Mouse (Mus musculus) hindbrain, embryonic 13.5 days (tissue): ENCODE results near the gene Ctbp1. TPM values are rescaled to one million over a fixed set of nuclear protein-coding genes. Genes with fewer than 3 reads are reported as not detected.

Experiments
- ATAC-seq: fragments of 200-750 bp; cut with Nextera tagmentation; 2 replicates; pipeline ENCODE4 v1.8.0; 2017; ENCODE audit warnings: moderate TSS enrichment; ENCODE audit not compliant: low FRiP score
- H3K27ac ChIP-seq: fragments of 300-500 bp; sonication (generic); 2 replicates; pipeline ENCODE4 v1.5.1; 2015; ENCODE audit warnings: inconsistent platforms, mild to moderate bottlenecking, moderate library complexity
- H3K27me3 ChIP-seq: fragments of 300-500 bp; sonication (generic); 2 replicates; pipeline ENCODE4 v1.6.1; 2015; ENCODE audit warnings: mild to moderate bottlenecking, inconsistent platforms
- H3K36me3 ChIP-seq: fragments of 300-500 bp; sonication (generic); 2 replicates; pipeline ENCODE4 v1.6.1; 2015; ENCODE audit warnings: mild to moderate bottlenecking, inconsistent platforms
- H3K4me1 ChIP-seq: fragments of 300-500 bp; sonication (generic); replicated peaks from 2 replicates; pipeline ENCODE4 v1.6.1; 2015; ENCODE audit warnings: inconsistent platforms
- H3K4me2 ChIP-seq: fragments of 300-500 bp; sonication (generic); 2 replicates; pipeline ENCODE4 v1.6.1; 2015; ENCODE audit warnings: inconsistent platforms, mild to moderate bottlenecking, moderate library complexity
- H3K4me3 ChIP-seq: fragments of 300-500 bp; sonication (generic); 2 replicates; pipeline ENCODE4 v1.5.1; 2015; ENCODE audit warnings: mild to moderate bottlenecking, inconsistent platforms
- H3K9ac ChIP-seq: fragments of 300-500 bp; sonication (generic); 2 replicates; pipeline ENCODE4 v1.6.1; 2015; ENCODE audit warnings: mild to moderate bottlenecking, inconsistent platforms
- H3K9me3 ChIP-seq: fragments of 300-500 bp; sonication (generic); 2 replicates; pipeline ENCODE4 v1.6.1; 2016; ENCODE audit warnings: inconsistent platforms
- WGBS: fragments of 180-500 bp; shearing (Covaris S2); methylation state at CpG from one replicate; pipeline ENCODE4 v1.1.7; 2015; 5-methylcytosine and 5-hydroxymethylcytosine counted together
- polyA plus RNA-seq: library from polyadenylated mRNA; unstranded; fragments of >200 nt; fragmentation: Nextera tagmentation; extraction: Ambion mirVana; gene quantifications from 2 replicates; pipeline ENCODE4 v1.2.1, GENCODE M21; 2015

Gene Ctbp1
- polyA plus RNA-seq, 1 experiment from 2014 or later, result 515 TPM

- H3K9ac ChIP-seq, result no peak overlapping the region
- 20% methylated on average over 9 of the region's 9 CpGs for WGBS
- H3K27ac ChIP-seq, result no peak overlapping the region
- no peaks in the 10 kb centered on the region for H3K27me3 ChIP-seq
- H3K36me3 ChIP-seq, result no peaks in the 10 kb centered on the region
- no peaks in the 10 kb centered on the region for H3K9me3 ChIP-seq
- no peak overlapping the region for H3K4me3 ChIP-seq
- 0 out of 2 replicates have a peak, but pooled peaks cover 5% of the 10 kb centered on the region for H3K4me1 ChIP-seq
- ATAC-seq, result 0 out of 2 replicates have a peak, but pooled peaks have one; percentile 77
- H3K4me2 ChIP-seq, result peak overlapping the region; percentile 31; the same call in 1 of the 2 replicates
Observed at GRCm38 (mm10) chr5:33203691-33204242, 71.0 kb downstream of the Ctbp1 start.

- Histone ChIP-seq H3K4me2 (no peak overlapping the region), H3K27me3 (no peaks in the 10 kb centered on the region), H3K9me3 (no peaks in the 10 kb centered on the region), H3K36me3 (no peaks in the 10 kb centered on the region), H3K27ac (no peak overlapping the region), H3K9ac (no peak overlapping the region), H3K4me3 (no peak overlapping the region), H3K4me1 (0 out of 2 replicates have a peak, but pooled peaks cover 5% of the 10 kb centered on the region)
- no peak for ATAC-seq
- WGBS, result 85% methylated on average over 6 of the region's 6 CpGs
Observed at GRCm38 (mm10) chr5:33203171-33203565, 71.6 kb downstream of the Ctbp1 start.

- H3K4me3 ChIP-seq, result no peak overlapping the region
- no peaks in the 10 kb centered on the region for H3K36me3 ChIP-seq
- no peaks in the 10 kb centered on the region for H3K9me3 ChIP-seq
- H3K9ac ChIP-seq, result no peak overlapping the region
- 89% methylated on average over 13 of the region's 13 CpGs for WGBS
- H3K4me2 ChIP-seq, result no peak overlapping the region
- H3K27me3 ChIP-seq, result no peaks in the 10 kb centered on the region
- no peak for ATAC-seq
- H3K27ac ChIP-seq, result no peak overlapping the region
- 0 out of 2 replicates have a peak, but pooled peaks cover 5% of the 10 kb centered on the region for H3K4me1 ChIP-seq
Observed at GRCm38 (mm10) chr5:33202516-33203170, 72.2 kb downstream of the Ctbp1 start.

GRCm38 (mm10) chr5:33201697-33202096, 73.1 kb downstream of the Ctbp1 start:
- Histone ChIP-seq H3K36me3 (no peaks in the 10 kb centered on the region), H3K27ac (no peak overlapping the region), H3K4me1 (0 out of 2 replicates have a peak, but pooled peaks cover 5% of the 10 kb centered on the region), H3K4me3 (no peak overlapping the region), H3K9ac (no peak overlapping the region), H3K4me2 (no peak overlapping the region), H3K9me3 (no peaks in the 10 kb centered on the region), H3K27me3 (no peaks in the 10 kb centered on the region)
- ATAC-seq, result no peak
- 69% methylated on average over 13 of the region's 13 CpGs for WGBS

- Histone ChIP-seq H3K9ac (no peak overlapping the region), H3K4me3 (no peak overlapping the region), H3K27ac (no peak overlapping the region), H3K27me3 (no peaks in the 10 kb centered on the region), H3K36me3 (no peaks in the 10 kb centered on the region), H3K4me2 (no peak overlapping the region), H3K4me1 (0 out of 2 replicates have a peak, but pooled peaks cover 5% of the 10 kb centered on the region), H3K9me3 (no peaks in the 10 kb centered on the region)
- WGBS, result 83% methylated on average over 1 of the region's 1 CpGs
- no peak for ATAC-seq
Observed at GRCm38 (mm10) chr5:33200071-33200470, 74.7 kb downstream of the Ctbp1 start.

Other genes starting within 250 kb of the Ctbp1 start
- gene Slc5a1, start 170.8 kb downstream of the Ctbp1 start, polyA plus RNA-seq, result 0.04 TPM in 1 of 2 replicates, not detected in the other
- 2.8 and 3.0 TPM in 2 replicates for gene Spon2, start 56.5 kb downstream of the Ctbp1 start, polyA plus RNA-seq
- 122 and 123 TPM in 2 replicates for gene Maea, start 60.5 kb upstream of the Ctbp1 start, polyA plus RNA-seq
- gene Uvssa, start 103.6 kb upstream of the Ctbp1 start, polyA plus RNA-seq, result 8.7 and 9.0 TPM in 2 replicates
- gene Nkx1-1, start 159.0 kb upstream of the Ctbp1 start, polyA plus RNA-seq, result 0.38 and 0.45 TPM in 2 replicates